In genomic region chr17:14824938-14825337, GRCm38 (mm10) we compare ENCODE assay signal across 12 mouse cellular contexts.
DNase-seq lines count a peak whose midpoint lies in the region; ATAC-seq and TF ChIP-seq lines count a peak whose summit lies in the region.
"Had no signal": no experiment of that assay in that cellular context is flagged by ENCODE, and none has a peak within 500 bp of the region (broad histone marks: within the 10 kb centered on the region; RNA-seq: fewer than 3 reads in every experiment).

No protein-coding gene starts in this region.

- H3K4me3 ChIP-seq in liver, adult 2 months (ENCODE audit: insufficient read depth, low read depth, low read length) = no peak overlapping the region
- H3K4me3 ChIP-seq in liver, postnatal 0 days (ENCODE audit: low read depth, low read length) = no peak overlapping the region
- H3K4me3 ChIP-seq: heart, embryonic 15.5 days; myocyte had no signal

- no peak for ATAC-seq in cerebellum, adult (ENCODE audit: insufficient number of reproducible peaks, low FRiP score, low TSS enrichment)
- no peak for ATAC-seq in liver, postnatal 0 days
- ATAC-seq: lung, postnatal 0 days had no signal

- TF ChIP-seq CTCF in liver, adult 2 months (IDR thresholded peaks at IDR 0.05; ENCODE audit: low read depth, low read length) = no peak
- TF ChIP-seq CTCF in liver, postnatal 0 days (IDR thresholded peaks at IDR 0.05; ENCODE audit: low read depth) = no peak

- no peaks in the 10 kb centered on the region for H3K36me3 ChIP-seq in liver, adult 2 months (ENCODE audit: control insufficient read depth, insufficient read depth, low read length)
- H3K36me3 ChIP-seq in liver, postnatal 0 days (replicated peaks; ENCODE audit: insufficient read depth, low read length) = no peaks in the 10 kb centered on the region
- H3K36me3 ChIP-seq: heart, embryonic 15.5 days had no signal

- H3K4me1 ChIP-seq in liver, adult 2 months (ENCODE audit: control insufficient read depth, insufficient read depth, low read length) = no peaks in the 10 kb centered on the region
- no peaks in the 10 kb centered on the region for H3K4me1 ChIP-seq in liver, postnatal 0 days (ENCODE audit: insufficient read depth)
- H3K4me1 ChIP-seq: heart, embryonic 15.5 days had no signal

- no peak overlapping the region for H3K27ac ChIP-seq in liver, adult 2 months (replicated peaks; ENCODE audit: insufficient read depth, low read depth, low read length)
- H3K27ac ChIP-seq in liver, postnatal 0 days (ENCODE audit: low read depth) = no peak overlapping the region
- H3K27ac ChIP-seq: heart, embryonic 15.5 days had no signal

- WGBS in liver, adult 2 months = 52% methylated on average over 5 of the region's 5 CpGs
- whole genome bisulfite sequencing in liver, postnatal 0 days (ENCODE audit: insufficient replicate concordance) = 69% methylated on average over 5 of the region's 5 CpGs

- DNase-seq in cerebellum, adult 9-11 months = peak; percentile 10
- DNase-seq in liver, adult 2 months (ENCODE audit: extremely low read depth, low read depth, low spot score) = peak; percentile 4
- no peak for DNase-seq in liver, postnatal 0 days
- peak; percentile 76 for DNase-seq in adrenal gland, adult 8-10 months
- peak; percentile 47 for DNase-seq in gastrocnemius, postnatal 25 days
- no peak for DNase-seq in right cerebral cortex, adult 18-20 months
- DNase-seq in neural tube, embryonic 10.5 days (ENCODE audit: extremely low spot score, low spot score) = no peak
- DNase-seq: kidney, adult 2 months had no signal

- no peak for TF ChIP-seq EP300 in liver, postnatal 0 days (IDR thresholded peaks at IDR 0.05; ENCODE audit: low read depth)

- H3K27me3 ChIP-seq in liver, adult 2 months (ENCODE audit: control insufficient read depth, insufficient read depth, low read length) = no peaks in the 10 kb centered on the region
- no peaks in the 10 kb centered on the region for H3K27me3 ChIP-seq in liver, postnatal 0 days (ENCODE audit: insufficient read depth, low read length)
- H3K27me3 ChIP-seq: heart, embryonic 15.5 days had no signal

- no peaks in the 10 kb centered on the region for H3K79me2 ChIP-seq in liver, adult 2 months (ENCODE audit: control insufficient read depth, insufficient read depth, low read length)

- no peaks in the 10 kb centered on the region for H3K9me3 ChIP-seq in liver, postnatal 0 days (ENCODE audit: low read length)
- H3K9me3 ChIP-seq: heart, embryonic 15.5 days had no signal

- no peak overlapping the region for H3K9ac ChIP-seq in liver, adult 2 months (ENCODE audit: low read depth, low read length)
- no peak overlapping the region for H3K9ac ChIP-seq in liver, postnatal 0 days (replicated peaks)
- H3K9ac ChIP-seq: heart, embryonic 15.5 days had no signal

- no peak for TF ChIP-seq POLR2A in liver, adult 2 months (IDR thresholded peaks at IDR 0.05; ENCODE audit: extremely low read depth, insufficient read depth, low read length)

- no peak overlapping the region for H3K4me2 ChIP-seq in liver, postnatal 0 days (ENCODE audit: low read depth, low read length)
- H3K4me2 ChIP-seq: heart, embryonic 15.5 days had no signal

Comparison
In these comparisons a context has a peak if more than half of its experiments do, and no peak if none do; other contexts are left out.
1. DNase-seq: peak in cerebellum, adult 9-11 months (single experiment), liver, adult 2 months (single experiment), adrenal gland, adult 8-10 months (single experiment) and gastrocnemius, postnatal 25 days (single experiment); none in liver, postnatal 0 days (single experiment), right cerebral cortex, adult 18-20 months (single experiment) and neural tube, embryonic 10.5 days (single experiment).